Mouse (Mus musculus): ENCODE results near the gene Tuba8.

DNA sequence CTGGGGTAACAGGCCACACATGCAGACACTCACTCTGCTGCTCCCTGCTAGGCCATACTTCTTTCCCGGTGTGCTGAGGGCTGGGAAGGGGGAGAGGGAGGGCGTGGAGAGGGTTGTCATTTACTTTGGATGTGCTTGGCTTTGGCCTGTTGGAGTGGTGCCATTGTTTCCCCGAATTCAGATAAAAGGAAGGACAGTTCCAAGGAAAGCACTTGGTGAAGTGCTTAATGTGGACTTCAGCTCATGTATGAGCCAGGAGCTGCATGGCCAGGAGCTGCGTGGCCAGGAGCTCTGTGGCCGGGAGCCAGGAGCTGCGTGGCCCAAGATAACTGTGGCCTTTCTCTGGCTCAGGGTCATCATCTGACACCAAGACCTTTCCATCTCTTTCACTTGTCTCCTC is 39.4 kb upstream of the Tuba8 start:
- TF ChIP-seq CTCF (IDR thresholded peaks at IDR 0.05; ENCODE audit: borderline replicate concordance, insufficient read depth, low read length) (no peak), POLR2A (IDR thresholded peaks at IDR 0.05; ENCODE audit: low read depth, low read length) (no peak)
